Mouse (Mus musculus) lung, embryonic 14.5 days (tissue): ENCODE results near the gene Resf1. TPM values are rescaled to one million over a fixed set of nuclear protein-coding genes. Genes with fewer than 3 reads are reported as not detected.
A peak's percentile ranks its signal among the peaks of the same experiment; 100 is the strongest.

Source experiments
- ATAC-seq: fragments of 200-750 bp; cut with Nextera tagmentation; 2 replicates; pipeline ENCODE4 v1.8.0; 2017; ENCODE audit warnings: mild to moderate bottlenecking, moderate TSS enrichment, moderate library complexity; ENCODE audit not compliant: insufficient read depth
- DNase-seq: peaks from one replicate; pipeline ENCODE4 v3.0.0-alpha.2; 2015
- H3K27ac ChIP-seq: fragments of 300-500 bp; sonication (generic); 2 replicates; pipeline ENCODE4 v1.5.1; 2014; ENCODE audit warnings: low read depth, mild to moderate bottlenecking, moderate library complexity
- H3K27me3 ChIP-seq: fragments of 300-500 bp; sonication (generic); 2 replicates; pipeline ENCODE4 v1.6.1; 2014; ENCODE audit warnings: low read length, control low read depth; ENCODE audit not compliant: insufficient read depth
- H3K36me3 ChIP-seq: fragments of 300-500 bp; sonication (generic); 2 replicates; pipeline ENCODE4 v1.6.1; 2014; ENCODE audit warnings: control low read depth; ENCODE audit not compliant: insufficient read depth
- H3K4me1 ChIP-seq: fragments of 300-500 bp; sonication (generic); 2 replicates; pipeline ENCODE4 v1.6.1; 2014; ENCODE audit warnings: antibody characterized with exemption, control low read depth; ENCODE audit not compliant: insufficient read depth
- H3K4me2 ChIP-seq: fragments of 300-500 bp; sonication (generic); 2 replicates; pipeline ENCODE4 v1.6.1; 2014; ENCODE audit warnings: mild to moderate bottlenecking
- H3K4me3 ChIP-seq: fragments of 300-500 bp; sonication (generic); 2 replicates; pipeline ENCODE4 v1.5.1; 2014; ENCODE audit warnings: low read depth, low read length
- H3K9ac ChIP-seq: fragments of 300-500 bp; sonication (generic); 2 replicates; pipeline ENCODE4 v1.6.1; 2014
- H3K9me3 ChIP-seq: fragments of 300-500 bp; sonication (generic); 2 replicates; pipeline ENCODE4 v1.6.1; 2016; ENCODE audit warnings: low read depth, low read length, control low read depth
- CTCF ChIP-seq: IDR thresholded peaks from 2 replicates; pipeline ENCODE4 v1.5.1; 2016; ENCODE audit warnings: antibody characterized with exemption, low read depth
- WGBS: fragments of 180-500 bp; shearing (Covaris S2); extraction: QIAGEN DNeasy Blood & Tissue Kit; methylation state at CpG from one replicate; pipeline ENCODE4 v1.1.7; 2014; 5-methylcytosine and 5-hydroxymethylcytosine counted together
- polyA plus RNA-seq: library from polyadenylated mRNA; unstranded; fragments of >200 nt; fragmentation: Nextera tagmentation; extraction: Ambion mirVana; gene quantifications from 2 replicates; pipeline ENCODE4 v1.2.1, GENCODE M21; 2014

The Resf1 gene
- polyA plus RNA-seq, 1 experiment from 2014 or later, result 50.5 TPM

DNA sequence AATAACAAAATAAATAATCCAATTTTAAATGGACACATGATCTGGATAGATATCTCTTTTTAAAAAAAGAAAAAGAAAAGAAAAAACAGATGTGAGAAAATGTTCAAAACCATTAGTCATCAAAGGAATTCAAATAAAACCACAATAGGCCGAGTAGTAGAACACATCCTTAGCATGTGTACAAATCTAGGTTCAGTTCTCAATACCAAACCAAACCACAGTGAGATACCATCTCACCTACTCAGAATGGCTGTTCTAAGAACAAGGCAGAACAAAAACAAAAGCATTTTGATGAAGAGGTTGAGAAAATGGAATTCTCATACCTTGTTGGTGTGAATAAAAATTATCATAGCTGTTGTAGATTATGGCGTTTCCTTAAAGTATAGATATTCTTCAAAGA, 57.2 kb downstream of the Resf1 start:
- no peak for ATAC-seq

DNA sequence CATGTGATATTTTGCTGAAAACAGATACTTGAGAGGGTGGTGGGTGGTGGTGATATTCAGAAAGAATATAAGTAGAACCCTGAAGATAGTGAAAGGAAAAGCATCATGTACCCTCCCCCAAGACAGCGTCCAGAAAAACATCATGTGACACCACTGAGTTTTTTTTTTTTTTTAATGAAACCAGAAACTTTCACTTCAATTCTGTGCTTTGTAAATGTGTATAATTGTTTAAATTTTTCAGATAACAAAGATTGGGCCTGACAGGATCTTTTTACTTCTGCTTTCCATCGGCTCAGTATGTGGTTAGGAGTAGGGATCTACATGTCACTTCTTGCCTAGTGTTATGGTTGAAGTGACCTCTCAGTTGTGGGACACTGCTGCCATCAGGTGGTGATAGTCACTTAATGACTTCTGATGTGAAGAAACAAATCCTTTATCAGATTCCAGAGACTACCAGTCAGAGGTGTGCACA, 65.8 kb downstream of the Resf1 start:
- Histone ChIP-seq H3K9me3 (no peaks in the 10 kb centered on the region), H3K36me3 (no peaks in the 10 kb centered on the region), H3K27me3 (no peaks in the 10 kb centered on the region), H3K4me3 (no peak overlapping the region), H3K27ac (no peak overlapping the region), H3K9ac (no peak overlapping the region), H3K4me2 (no peak overlapping the region), H3K4me1 (no peaks in the 10 kb centered on the region)
- ATAC-seq (peak; percentile 82; the same call in 1 of the 2 replicates), DNase-seq (peak; percentile 89)
- TF ChIP-seq CTCF, result peak; percentile 72
- WGBS, result 50% methylated on average over 2 of the region's 2 CpGs

More for the DNA sequence above, 57.2 kb downstream of the Resf1 start:
- Histone ChIP-seq H3K9ac (no peak overlapping the region), H3K9me3 (no peaks in the 10 kb centered on the region), H3K36me3 (no peaks in the 10 kb centered on the region), H3K27me3 (no peaks in the 10 kb centered on the region), H3K4me3 (no peak overlapping the region), H3K4me1 (no peaks in the 10 kb centered on the region), H3K4me2 (no peak overlapping the region), H3K27ac (no peak overlapping the region)
- no peak for TF ChIP-seq CTCF
- WGBS, result 81% methylated on average over 2 of the region's 2 CpGs
- DNase-seq, result no peak

DNA sequence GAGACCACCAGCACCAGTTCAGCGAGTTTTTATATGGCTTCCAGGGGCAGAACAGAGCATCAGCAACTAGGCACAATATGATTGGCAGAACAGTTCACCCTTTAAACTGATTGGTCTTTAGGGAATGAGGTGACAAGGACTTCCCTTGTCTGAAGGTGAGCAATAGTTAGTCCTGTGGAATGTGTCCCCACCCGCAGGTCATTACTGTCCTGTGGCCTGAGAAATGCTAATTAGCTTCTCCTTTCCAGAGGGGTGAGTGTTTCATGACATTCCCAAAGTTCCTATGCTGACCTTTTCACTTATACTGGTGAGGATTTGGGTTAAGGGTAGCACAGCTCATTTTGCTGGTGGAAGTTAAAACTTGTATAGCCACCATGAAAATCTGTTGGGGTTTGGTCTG, 74.3 kb downstream of the Resf1 start:
- ATAC-seq, result no peak

More for the DNA sequence above, 74.3 kb downstream of the Resf1 start:
- H3K36me3 ChIP-seq, result no peaks in the 10 kb centered on the region
- no peak overlapping the region for H3K9ac ChIP-seq
- no peak for DNase-seq
- TF ChIP-seq CTCF, result no peak
- no peaks in the 10 kb centered on the region for H3K9me3 ChIP-seq
- WGBS, result 76% methylated on average over 2 of the region's 2 CpGs
- no peaks in the 10 kb centered on the region for H3K27me3 ChIP-seq
- no peak overlapping the region for H3K27ac ChIP-seq
- no peaks in the 10 kb centered on the region for H3K4me1 ChIP-seq
- H3K4me2 ChIP-seq, result no peak overlapping the region
- no peak overlapping the region for H3K4me3 ChIP-seq

Other genes starting within 250 kb of the Resf1 start
- 6.7 and 9.8 TPM in 2 replicates for gene Dennd5b, start 207.7 kb upstream of the Resf1 start, polyA plus RNA-seq
- not detected in 2 replicates for gene Gm10203, start 179.2 kb upstream of the Resf1 start, polyA plus RNA-seq
- 13.7 and 15.6 TPM in 2 replicates for gene Etfbkmt, start 169.6 kb upstream of the Resf1 start, polyA plus RNA-seq
- gene Amn1, start 120.7 kb upstream of the Resf1 start, polyA plus RNA-seq, result 28.2 and 30.2 TPM in 2 replicates
- 7.3 and 8.5 TPM in 2 replicates for gene Bicd1, start 99.5 kb downstream of the Resf1 start, polyA plus RNA-seq